Mouse (Mus musculus): Measurements from ENCODE around the gene Unc5b. TPM values are rescaled to one million over a fixed set of nuclear protein-coding genes. Genes with fewer than 3 reads are reported as not detected.
A peak's percentile ranks its signal among the peaks of the same experiment; 100 is the strongest.
"Not testable (repeated sequence)": the region's sequence is repeated elsewhere in the genome, so short reads cannot be mapped to it uniquely, and the experiment has no call there.

Unc5b gene
- polyA plus RNA-seq (2015; fragmentation: Nextera tagmentation; extraction: Ambion mirVana) = 2.5 and 2.6 TPM in 2 replicates

DNA sequence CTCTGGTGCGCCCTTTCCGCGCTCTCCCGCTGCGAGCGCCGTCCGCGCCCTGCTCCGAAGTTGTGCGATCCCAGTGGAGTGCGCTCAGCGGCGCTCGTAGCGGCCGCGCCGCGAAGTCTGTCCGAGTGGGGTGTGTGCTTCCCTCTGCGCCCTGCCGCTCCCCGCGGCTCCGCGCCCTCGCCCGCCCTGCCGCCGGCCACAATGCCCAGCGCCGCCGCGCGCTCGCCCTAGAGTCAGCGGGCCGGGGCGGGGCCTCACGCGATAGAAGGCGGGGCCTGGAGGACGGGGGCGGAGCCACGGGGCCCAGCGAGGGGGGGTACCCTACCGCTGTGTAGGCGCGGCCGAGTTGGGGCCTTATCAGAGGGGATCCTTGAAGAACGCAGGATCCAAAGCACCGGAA lies at the start of gene Unc5b:
Gene Unc5b, minus strand, starts transcription at position 203 of the 400 bp plus-strand sequence.
- ATAC-seq = peak; percentile 97

DNA sequence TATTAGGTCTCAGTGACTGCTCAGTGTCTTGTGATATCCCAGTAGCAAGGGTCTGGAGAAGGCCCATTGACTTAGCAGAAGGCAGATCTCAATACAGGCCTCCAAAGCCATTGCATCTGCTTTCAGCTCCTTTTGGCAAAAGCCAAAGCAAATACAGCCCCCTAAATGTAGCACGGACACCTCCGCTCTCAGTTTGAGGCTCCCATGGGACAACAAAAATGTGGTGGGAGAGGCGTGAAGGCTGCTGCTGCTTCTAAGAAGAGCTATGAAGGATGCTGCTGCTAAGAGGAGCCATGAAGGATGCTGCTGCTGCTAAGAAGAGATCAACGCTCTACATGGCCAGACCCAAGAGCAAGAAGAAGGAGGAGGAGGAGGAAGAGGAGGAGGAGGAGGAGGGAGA lies 48.4 kb upstream of the Unc5b start:
- H3K27ac ChIP-seq (ENCODE audit: low read depth, low read length) = no peak overlapping the region
- H3K9ac ChIP-seq (ENCODE audit: low read depth, low read length) = no peak overlapping the region
- H3K4me2 ChIP-seq (replicated peaks; ENCODE audit: low read depth) = no peak overlapping the region
- H3K4me3 ChIP-seq (ENCODE audit: low read depth, low read length) = no peak overlapping the region
- WGBS = 87% methylated on average over 4 of the region's 4 CpGs
- H3K4me1 ChIP-seq (replicated peaks; ENCODE audit: control insufficient read depth, insufficient read depth, low read length) = no peaks in the 10 kb centered on the region
- no peak for ATAC-seq
- no peaks in the 10 kb centered on the region for H3K9me3 ChIP-seq (ENCODE audit: control insufficient read depth)
- H3K27me3 ChIP-seq (replicated peaks; ENCODE audit: control insufficient read depth, insufficient read depth, low read length) = no peaks in the 10 kb centered on the region
- no peak for TF ChIP-seq CTCF (IDR thresholded peaks at IDR 0.05; ENCODE audit: low read depth)
- H3K36me3 ChIP-seq (ENCODE audit: control insufficient read depth, insufficient read depth) = no peaks in the 10 kb centered on the region

More for the DNA sequence above, at the start of gene Unc5b:
- peak; percentile 74 for TF ChIP-seq CTCF (IDR thresholded peaks at IDR 0.05; ENCODE audit: low read depth)
- peaks cover 27% of the 10 kb centered on the region for H3K27me3 ChIP-seq (replicated peaks; ENCODE audit: control insufficient read depth, insufficient read depth, low read length)
- peak within 1 kb of the TSS; percentile 98 for H3K4me2 ChIP-seq (replicated peaks; ENCODE audit: low read depth)
- H3K27ac ChIP-seq (ENCODE audit: low read depth, low read length) = peak within 1 kb of the TSS; percentile 88
- WGBS = under 1% methylated on average over 51 of the region's 53 CpGs
- H3K9me3 ChIP-seq (ENCODE audit: control insufficient read depth) = no peaks in the 10 kb centered on the region
- H3K4me3 ChIP-seq (ENCODE audit: low read depth, low read length) = peak within 1 kb of the TSS; percentile 68
- no peaks in the 10 kb centered on the region for H3K36me3 ChIP-seq (ENCODE audit: control insufficient read depth, insufficient read depth)
- H3K9ac ChIP-seq (ENCODE audit: low read depth, low read length) = peak within 1 kb of the TSS; percentile 76
- H3K4me1 ChIP-seq (replicated peaks; ENCODE audit: control insufficient read depth, insufficient read depth, low read length) = peaks cover 6% of the 10 kb centered on the region; the same call in 1 of the 2 replicates

DNA sequence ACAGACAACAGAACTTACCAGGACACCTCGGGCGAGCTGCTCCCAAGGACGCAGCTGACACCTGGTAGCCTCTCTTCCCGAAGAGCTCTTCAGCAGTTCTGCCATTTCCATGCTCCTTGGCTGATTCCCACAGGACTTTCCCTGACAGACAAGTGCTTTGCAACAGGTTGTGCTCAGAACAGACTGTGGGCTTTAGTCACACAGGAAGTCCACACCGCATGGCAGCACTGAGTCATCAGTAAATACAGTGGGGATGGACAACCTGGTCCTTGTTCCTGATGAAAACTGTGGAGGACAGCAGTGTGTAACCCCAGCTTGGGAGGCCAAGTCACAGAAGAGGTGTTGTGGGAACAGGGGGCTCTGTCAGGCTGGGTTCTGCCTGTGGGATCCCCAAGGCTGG lies 45.7 kb upstream of the Unc5b start:
- 88% methylated on average over 5 of the region's 5 CpGs for WGBS
- Histone ChIP-seq H3K27me3 (replicated peaks; ENCODE audit: control insufficient read depth, insufficient read depth, low read length) (no peaks in the 10 kb centered on the region), H3K36me3 (ENCODE audit: control insufficient read depth, insufficient read depth) (no peaks in the 10 kb centered on the region), H3K4me3 (ENCODE audit: low read depth, low read length) (no peak overlapping the region), H3K4me2 (replicated peaks; ENCODE audit: low read depth) (no peak overlapping the region), H3K9me3 (ENCODE audit: control insufficient read depth) (no peaks in the 10 kb centered on the region), H3K9ac (ENCODE audit: low read depth, low read length) (no peak overlapping the region), H3K27ac (ENCODE audit: low read depth, low read length) (no peak overlapping the region), H3K4me1 (replicated peaks; ENCODE audit: control insufficient read depth, insufficient read depth, low read length) (no peaks in the 10 kb centered on the region)
- TF ChIP-seq CTCF (IDR thresholded peaks at IDR 0.05; ENCODE audit: low read depth) = no peak
- no peak for ATAC-seq

DNA sequence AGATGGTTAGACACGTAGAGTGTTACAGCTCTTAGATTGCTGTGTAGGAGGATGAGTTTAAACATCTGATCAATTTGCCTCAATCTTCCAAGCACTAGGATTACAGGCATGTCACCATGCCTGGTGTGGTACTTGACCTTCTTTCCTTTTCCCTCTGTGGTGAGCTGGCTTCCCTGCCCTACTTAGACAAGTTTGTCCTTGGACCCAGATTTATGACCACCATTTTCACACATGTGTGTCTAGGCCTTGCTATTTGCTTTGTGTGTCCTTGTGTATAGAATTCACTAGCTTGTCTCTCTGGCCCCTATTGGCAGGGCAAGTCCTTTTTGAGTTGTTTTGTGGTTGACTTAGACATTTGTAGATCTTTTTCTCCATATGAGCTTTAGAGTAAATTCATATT lies 43.6 kb upstream of the Unc5b start:
- no peak for TF ChIP-seq CTCF (IDR thresholded peaks at IDR 0.05; ENCODE audit: low read depth)
- no peaks in the 10 kb centered on the region for H3K9me3 ChIP-seq (ENCODE audit: control insufficient read depth)
- no peaks in the 10 kb centered on the region for H3K4me1 ChIP-seq (replicated peaks; ENCODE audit: control insufficient read depth, insufficient read depth, low read length)
- no peak for ATAC-seq
- no peaks in the 10 kb centered on the region for H3K36me3 ChIP-seq (ENCODE audit: control insufficient read depth, insufficient read depth)
- H3K27me3 ChIP-seq (replicated peaks; ENCODE audit: control insufficient read depth, insufficient read depth, low read length) = no peaks in the 10 kb centered on the region
- no peak overlapping the region for H3K4me3 ChIP-seq (ENCODE audit: low read depth, low read length)
- 96% methylated on average over 1 of the region's 1 CpGs for WGBS
- H3K27ac ChIP-seq (ENCODE audit: low read depth, low read length) = no peak overlapping the region
- H3K4me2 ChIP-seq (replicated peaks; ENCODE audit: low read depth) = no peak overlapping the region
- H3K9ac ChIP-seq (ENCODE audit: low read depth, low read length) = no peak overlapping the region

DNA sequence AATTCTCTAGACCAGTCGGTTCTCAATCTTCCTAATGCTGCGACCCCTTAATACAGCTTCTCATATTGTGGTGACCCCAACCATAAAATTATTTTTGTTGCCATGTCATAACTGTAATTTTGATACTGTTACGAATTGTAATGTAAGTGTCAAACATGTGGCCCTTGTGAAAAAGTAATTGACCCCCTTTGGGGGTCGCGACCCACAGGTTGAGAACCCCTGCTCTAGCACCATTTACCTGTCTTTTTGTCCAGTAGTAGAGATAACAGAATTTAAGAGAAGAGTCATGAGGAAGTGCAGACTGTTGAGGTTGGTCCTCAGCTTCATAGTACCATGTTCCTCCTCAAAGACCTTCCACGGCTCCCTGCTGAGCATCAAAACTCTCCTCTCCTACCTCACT lies 31.9 kb upstream of the Unc5b start:
- WGBS = 89% methylated on average over 6 of the region's 6 CpGs

DNA sequence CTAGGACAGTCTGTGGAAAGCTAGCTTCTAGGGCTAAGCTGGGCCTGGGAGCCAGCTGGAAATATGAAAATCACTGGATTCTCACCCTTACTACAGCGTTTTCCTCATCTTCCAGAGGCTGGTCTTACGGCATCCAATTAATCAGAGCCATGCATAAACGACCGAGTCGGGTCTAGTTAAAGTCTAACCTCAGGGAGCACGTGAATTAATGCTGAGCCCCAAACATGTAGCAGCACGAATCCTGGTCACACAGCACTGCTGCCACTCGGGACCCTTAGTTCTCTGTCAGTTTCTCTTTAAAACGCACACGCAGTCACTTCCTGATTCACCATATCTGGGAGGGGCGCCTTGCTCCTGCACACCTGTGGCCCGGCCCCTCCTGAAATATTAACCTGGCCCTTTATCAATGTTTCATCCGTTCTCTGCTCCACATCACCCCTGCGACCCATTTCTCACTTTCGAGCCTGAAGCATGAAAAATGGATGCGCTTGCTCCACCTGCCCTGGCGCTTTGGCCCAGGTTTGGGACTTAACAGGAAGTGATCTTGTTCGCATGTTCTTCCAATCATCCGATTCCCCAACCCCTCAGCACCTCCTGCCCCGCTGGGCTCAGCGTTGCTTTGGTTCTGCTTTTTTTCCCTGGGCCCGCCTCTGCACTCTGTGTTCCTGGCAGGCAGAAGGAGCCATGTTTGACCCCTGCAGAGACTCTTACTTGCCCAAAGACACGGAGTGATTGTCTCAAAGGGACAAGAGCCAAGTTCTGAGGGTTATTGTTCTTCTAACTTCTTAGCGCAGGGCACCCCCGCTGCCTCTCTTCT lies 31.3 kb upstream of the Unc5b start:
- 0 out of 2 replicates have a peak, but pooled peaks have one; percentile 37 for ATAC-seq
- H3K9me3 ChIP-seq (ENCODE audit: control insufficient read depth) = no peaks in the 10 kb centered on the region
- H3K9ac ChIP-seq (ENCODE audit: low read depth, low read length) = peak overlapping the region; percentile 40
- peak overlapping the region; percentile 29 for H3K4me3 ChIP-seq (ENCODE audit: low read depth, low read length)
- no peaks in the 10 kb centered on the region for H3K36me3 ChIP-seq (ENCODE audit: control insufficient read depth, insufficient read depth)
- 43% methylated on average over 25 of the region's 25 CpGs for WGBS
- no peaks in the 10 kb centered on the region for H3K27me3 ChIP-seq (replicated peaks; ENCODE audit: control insufficient read depth, insufficient read depth, low read length)
- peak overlapping the region; percentile 64 for H3K4me2 ChIP-seq (replicated peaks; ENCODE audit: low read depth)
- TF ChIP-seq CTCF (IDR thresholded peaks at IDR 0.05; ENCODE audit: low read depth) = no peak
- no peaks in the 10 kb centered on the region for H3K4me1 ChIP-seq (replicated peaks; ENCODE audit: control insufficient read depth, insufficient read depth, low read length)
- H3K27ac ChIP-seq (ENCODE audit: low read depth, low read length) = no peak overlapping the region

More for the DNA sequence above, 31.9 kb upstream of the Unc5b start:
- H3K9me3 ChIP-seq (ENCODE audit: control insufficient read depth) = no peaks in the 10 kb centered on the region
- H3K4me3 ChIP-seq (ENCODE audit: low read depth, low read length) = no peak overlapping the region
- H3K36me3 ChIP-seq (ENCODE audit: control insufficient read depth, insufficient read depth) = no peaks in the 10 kb centered on the region
- no peak overlapping the region for H3K9ac ChIP-seq (ENCODE audit: low read depth, low read length)
- no peak for ATAC-seq
- no peak for TF ChIP-seq CTCF (IDR thresholded peaks at IDR 0.05; ENCODE audit: low read depth)
- no peaks in the 10 kb centered on the region for H3K27me3 ChIP-seq (replicated peaks; ENCODE audit: control insufficient read depth, insufficient read depth, low read length)
- no peaks in the 10 kb centered on the region for H3K4me1 ChIP-seq (replicated peaks; ENCODE audit: control insufficient read depth, insufficient read depth, low read length)
- H3K27ac ChIP-seq (ENCODE audit: low read depth, low read length) = no peak overlapping the region
- H3K4me2 ChIP-seq (replicated peaks; ENCODE audit: low read depth) = no peak overlapping the region

DNA sequence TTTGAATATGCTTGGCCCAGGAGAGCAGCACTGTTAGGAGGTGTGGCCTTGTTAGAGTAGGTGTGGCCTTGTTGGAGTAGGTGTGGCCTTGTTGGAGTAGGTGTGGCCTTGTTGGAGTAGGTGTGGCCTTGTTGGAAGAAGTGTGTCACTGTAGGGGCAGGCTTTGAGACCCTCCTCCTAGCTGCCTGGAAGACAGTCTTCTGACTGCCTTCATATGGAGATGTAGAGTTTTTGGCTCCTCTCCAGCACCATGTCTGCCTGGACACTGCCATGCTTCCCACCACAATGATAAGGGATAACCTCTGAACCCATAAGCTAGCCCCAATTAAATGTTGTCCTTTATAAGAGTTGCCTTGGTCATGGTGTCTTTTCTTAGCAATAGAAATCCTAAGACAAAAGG lies 13.9 kb upstream of the Unc5b start:
- H3K27me3 ChIP-seq (replicated peaks; ENCODE audit: control insufficient read depth, insufficient read depth, low read length); H3K9me3 ChIP-seq (ENCODE audit: control insufficient read depth); H3K9ac ChIP-seq (ENCODE audit: low read depth, low read length); H3K4me3 ChIP-seq (ENCODE audit: low read depth, low read length); H3K4me2 ChIP-seq (replicated peaks; ENCODE audit: low read depth); ATAC-seq; H3K27ac ChIP-seq (ENCODE audit: low read depth, low read length); H3K36me3 ChIP-seq (ENCODE audit: control insufficient read depth, insufficient read depth); H3K4me1 ChIP-seq (replicated peaks; ENCODE audit: control insufficient read depth, insufficient read depth, low read length): not testable (repeated sequence)

Measured in intestine, postnatal 0 days (tissue).